Mouse (Mus musculus) liver, embryonic 16.5 days (tissue): ENCODE results near the gene Cry2. TPM values are rescaled to one million over a fixed set of nuclear protein-coding genes. Genes with fewer than 3 reads are reported as not detected.

Source experiments
- ATAC-seq: fragments of 200-750 bp; cut with Nextera tagmentation; 2 replicates; pipeline ENCODE4 v1.8.0; 2017; ENCODE audit warnings: low read depth, mild to moderate bottlenecking, moderate number of reproducible peaks, moderate library complexity
- H3K27ac ChIP-seq: fragments of 300-500 bp; sonication (generic); 2 replicates; pipeline ENCODE4 v1.5.1; 2014; ENCODE audit warnings: mild to moderate bottlenecking, low read length
- H3K27me3 ChIP-seq: fragments of 300-500 bp; sonication (generic); 2 replicates; pipeline ENCODE4 v1.6.1; 2014; ENCODE audit warnings: low read depth, low read length, mixed read lengths; ENCODE audit not compliant: control insufficient read depth, insufficient read depth
- H3K36me3 ChIP-seq: fragments of 300-500 bp; sonication (generic); 2 replicates; pipeline ENCODE4 v1.6.1; 2014; ENCODE audit warnings: mild to moderate bottlenecking; ENCODE audit not compliant: control insufficient read depth, insufficient read depth
- H3K4me1 ChIP-seq: fragments of 300-500 bp; sonication (generic); 2 replicates; pipeline ENCODE4 v1.6.1; 2014; ENCODE audit warnings: low read depth, low read length, mixed read lengths; ENCODE audit not compliant: control insufficient read depth
- H3K4me2 ChIP-seq: fragments of 300-500 bp; sonication (generic); 2 replicates; pipeline ENCODE4 v1.6.1; 2014; ENCODE audit warnings: low read depth, low read length, mixed read lengths
- H3K4me3 ChIP-seq: fragments of 300-500 bp; sonication (generic); 2 replicates; pipeline ENCODE4 v1.5.1; 2014; ENCODE audit warnings: low read depth, mild to moderate bottlenecking, low read length
- H3K9ac ChIP-seq: fragments of 300-500 bp; sonication (generic); 2 replicates; pipeline ENCODE4 v1.6.1; 2014; ENCODE audit warnings: low read depth, low read length
- H3K9me3 ChIP-seq: fragments of 300-500 bp; sonication (generic); replicated peaks from 2 replicates; pipeline ENCODE4 v1.6.1; 2016; ENCODE audit warnings: low read length; ENCODE audit not compliant: control insufficient read depth
- WGBS: fragments of 180-500 bp; shearing (Covaris S2); extraction: QIAGEN DNeasy Blood & Tissue Kit; methylation state at CpG from one replicate; pipeline ENCODE4 v1.1.7; 2014; ENCODE audit not compliant: insufficient replicate concordance; 5-methylcytosine and 5-hydroxymethylcytosine counted together
- polyA plus RNA-seq: library from polyadenylated mRNA; unstranded; fragments of >200 nt; fragmentation: Nextera tagmentation; extraction: Ambion mirVana; gene quantifications from 2 replicates; pipeline ENCODE4 v1.2.1, GENCODE M21; 2015

Cry2 gene
- polyA plus RNA-seq, 1 experiment from 2014 or later: 15.0 TPM

GRCm38 (mm10) chr2:92381901-92382588 lies 51.8 kb downstream of the Cry2 start, which contains the start of gene 1700029I15Rik:
TSS of gene 1700029I15Rik (plus strand) at chr2:92382538.
- Histone ChIP-seq H3K4me1 (no peaks in the 10 kb centered on the region), H3K27ac (no peak within 1 kb of the TSS), H3K36me3 (peaks cover 27% of the 10 kb centered on the region), H3K9ac (no peak within 1 kb of the TSS), H3K9me3 (no peaks in the 10 kb centered on the region), H3K27me3 (no peaks in the 10 kb centered on the region), H3K4me2 (no peak within 1 kb of the TSS), H3K4me3 (no peak within 1 kb of the TSS)
- no peak for ATAC-seq
- WGBS: 72% methylated on average over 5 of the region's 5 CpGs

GRCm38 (mm10) chr2:92381161-92381560 lies 52.7 kb downstream of the Cry2 start:
- no peaks in the 10 kb centered on the region for H3K27me3 ChIP-seq
- H3K4me2 ChIP-seq: no peak overlapping the region
- H3K4me1 ChIP-seq: peaks cover 5% of the 10 kb centered on the region
- 80% methylated on average over 5 of the region's 5 CpGs for WGBS
- no peaks in the 10 kb centered on the region for H3K9me3 ChIP-seq
- H3K9ac ChIP-seq: no peak overlapping the region
- no peak for ATAC-seq
- H3K27ac ChIP-seq: no peak overlapping the region
- peaks cover 27% of the 10 kb centered on the region for H3K36me3 ChIP-seq
- H3K4me3 ChIP-seq: no peak overlapping the region

DNA sequence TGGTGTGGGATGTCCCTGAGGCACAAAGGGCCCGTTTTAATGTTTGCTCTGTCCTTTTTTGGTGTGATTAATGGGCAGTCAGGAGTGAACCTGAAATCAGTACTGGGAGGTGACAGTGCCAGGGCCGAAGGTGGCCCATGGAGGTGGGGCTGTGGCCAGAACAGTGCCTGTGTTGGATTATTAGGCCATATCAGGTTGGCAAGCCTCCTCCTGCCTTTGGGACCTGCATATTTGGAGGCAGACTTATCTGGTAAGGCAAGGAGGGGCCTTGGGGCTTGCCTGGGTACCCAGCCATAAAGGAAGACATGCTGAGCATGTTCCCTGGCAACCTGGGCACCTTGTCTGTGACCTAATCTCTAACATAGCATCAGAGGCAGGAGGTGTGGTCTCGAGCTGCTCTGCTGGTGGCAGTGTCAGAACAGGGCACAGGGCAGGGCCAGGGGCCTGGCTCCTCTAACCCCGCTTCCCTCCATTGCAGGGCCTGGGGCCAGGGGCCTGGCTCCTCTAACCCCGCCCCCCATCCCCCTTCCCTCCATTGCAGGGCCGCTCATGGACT lies 53.3 kb downstream of the Cry2 start:
- Histone ChIP-seq H3K9me3 (no peaks in the 10 kb centered on the region), H3K27me3 (no peaks in the 10 kb centered on the region), H3K4me3 (no peak overlapping the region), H3K9ac (no peak overlapping the region), H3K27ac (no peak overlapping the region), H3K4me2 (no peak overlapping the region), H3K36me3 (peaks cover 27% of the 10 kb centered on the region), H3K4me1 (peaks cover 10% of the 10 kb centered on the region)
- WGBS: 78% methylated on average over 6 of the region's 6 CpGs
- no peak for ATAC-seq

DNA sequence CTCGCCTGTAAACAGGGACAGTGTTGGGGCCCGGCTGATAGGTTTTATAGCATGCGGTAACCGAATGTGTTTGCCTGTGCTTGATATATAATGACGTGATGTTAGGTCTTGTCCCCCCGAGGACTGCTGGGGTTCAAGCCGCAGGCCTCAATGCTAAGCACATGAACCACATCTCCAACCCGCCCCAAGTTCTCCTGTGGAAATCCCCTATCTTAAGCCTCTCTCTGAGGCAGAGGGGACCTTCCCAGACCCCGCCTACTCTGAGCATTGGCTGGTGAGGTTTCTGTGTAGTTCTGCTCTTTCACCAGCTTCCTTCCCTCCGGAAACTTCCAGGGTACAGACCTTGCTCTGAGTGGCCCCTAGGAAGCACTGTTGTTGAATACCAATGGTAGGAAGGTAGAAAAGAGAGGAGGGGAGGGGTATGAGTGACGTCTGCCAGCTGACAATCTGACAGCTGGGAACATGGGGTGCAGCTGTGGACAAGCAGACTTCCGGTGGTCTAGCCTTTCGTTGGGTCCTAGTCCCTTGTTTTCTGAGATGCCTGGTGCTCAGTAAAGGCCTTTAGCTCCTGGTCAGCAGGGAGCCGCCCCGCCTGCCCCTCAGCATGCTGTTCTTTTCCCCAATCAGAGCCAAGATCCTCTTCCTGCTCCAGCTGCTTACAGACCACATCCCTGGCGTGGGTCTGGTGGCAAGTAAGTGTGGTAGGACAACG lies 53.9 kb downstream of the Cry2 start:
- Histone ChIP-seq H3K27ac (no peak overlapping the region), H3K36me3 (peaks cover 27% of the 10 kb centered on the region), H3K9ac (no peak overlapping the region), H3K4me3 (no peak overlapping the region), H3K27me3 (no peaks in the 10 kb centered on the region), H3K9me3 (no peaks in the 10 kb centered on the region), H3K4me2 (no peak overlapping the region), H3K4me1 (peaks cover 10% of the 10 kb centered on the region)
- WGBS: 73% methylated on average over 17 of the region's 17 CpGs
- no peak for ATAC-seq

- Histone ChIP-seq H3K4me3 (no peak overlapping the region), H3K27me3 (peaks cover 5% of the 10 kb centered on the region), H3K27ac (no peak overlapping the region), H3K9me3 (no peaks in the 10 kb centered on the region), H3K4me2 (no peak overlapping the region), H3K9ac (no peak overlapping the region), H3K36me3 (peaks cover 27% of the 10 kb centered on the region), H3K4me1 (peaks cover 20% of the 10 kb centered on the region)
- no peak for ATAC-seq
- WGBS: 78% methylated on average over 7 of the region's 7 CpGs
Measured at GRCm38 (mm10) chr2:92377320-92377719, 56.5 kb downstream of the Cry2 start.

- 61% methylated on average over 6 of the region's 6 CpGs for WGBS
- Histone ChIP-seq H3K36me3 (peaks cover 25% of the 10 kb centered on the region), H3K27ac (peak overlapping the region; percentile 86), H3K9me3 (no peaks in the 10 kb centered on the region), H3K9ac (peak overlapping the region; percentile 87), H3K4me1 (peaks cover 21% of the 10 kb centered on the region), H3K4me2 (peak overlapping the region; percentile 99), H3K27me3 (peaks cover 11% of the 10 kb centered on the region), H3K4me3 (peak overlapping the region; percentile 93)
- ATAC-seq: no peak
Measured at GRCm38 (mm10) chr2:92376300-92376699, 57.5 kb downstream of the Cry2 start.

- Histone ChIP-seq H3K9ac (peak overlapping the region; percentile 87), H3K4me1 (peaks cover 21% of the 10 kb centered on the region), H3K4me2 (peak overlapping the region; percentile 99), H3K27ac (peak overlapping the region; percentile 86), H3K9me3 (no peaks in the 10 kb centered on the region), H3K36me3 (peaks cover 20% of the 10 kb centered on the region), H3K4me3 (peak overlapping the region; percentile 93), H3K27me3 (peaks cover 16% of the 10 kb centered on the region)
- 5% methylated on average over 10 of the region's 10 CpGs for WGBS
- no peak for ATAC-seq
Measured at GRCm38 (mm10) chr2:92375788-92376187, 58.1 kb downstream of the Cry2 start.

GRCm38 (mm10) chr2:92375099-92375623 lies 58.7 kb downstream of the Cry2 start:
- Histone ChIP-seq H3K4me1 (peaks cover 21% of the 10 kb centered on the region), H3K9ac (peak overlapping the region; percentile 87), H3K4me3 (peak overlapping the region; percentile 93), H3K4me2 (peak overlapping the region; percentile 99), H3K27ac (peak overlapping the region; percentile 86), H3K27me3 (peaks cover 22% of the 10 kb centered on the region), H3K36me3 (peaks cover 19% of the 10 kb centered on the region), H3K9me3 (no peaks in the 10 kb centered on the region)
- under 1% methylated on average over 29 of the region's 29 CpGs for WGBS
- ATAC-seq: peak; percentile 93
